ENCODE assay signal across 21 mouse cellular contexts in genomic region chr2:85194566-85194965, GRCm38 (mm10). TPM values are rescaled to one million over a fixed set of nuclear protein-coding genes. Genes with fewer than 3 reads are reported as not detected.
DNase-seq lines count a peak whose midpoint lies in the region; ATAC-seq lines count a peak whose summit lies in the region.
"Had no signal": no experiment of that assay in that cellular context is flagged by ENCODE, and none has a peak within 500 bp of the region (broad histone marks: within the 10 kb centered on the region; RNA-seq: fewer than 3 reads in every experiment).

No protein-coding gene starts in this region.

- peak; percentile 26; the same call in 1 of the 2 replicates for ATAC-seq in megakaryocyte progenitor cell, adult 5-6 weeks (replicated peaks; ENCODE audit: poor library complexity)
- ATAC-seq: inflammation-experienced regulatory T-cells, adult 6 months; midbrain, embryonic 16.5 days had no signal

- intact Hi-C loops in left cerebral cortex, postnatal 10 days (cut with DNase I): no loop called here

- peak; percentile 35 for DNase-seq in left cerebral cortex, adult 11 months (ENCODE audit: low spot score)
- DNase-seq in left cerebral cortex, postnatal 10 days (ENCODE audit: extremely low spot score in 1 of 2, low spot score in 2 of 2): no peak
- DNase-seq in right cerebral cortex, postnatal 14 days: peak; percentile 12
- DNase-seq in right cerebral cortex, postnatal 25 days: no peak
- DNase-seq in ovary, postnatal 36 days (ENCODE audit: low spot score): no peak
- DNase-seq: adrenal gland, postnatal 25 days; B cell, adult 2 months; cerebellum, adult 18-20 months; cerebellum, postnatal 10 days; heart, postnatal 14 days; kidney, adult 11 months; kidney, postnatal 14 days; lung, embryonic 14.5 days; lung, postnatal 14 days had no signal

RNA-seq across cellular contexts. Expression of gene Lrrc55, which starts 2.4 kb away (rescaled TPM):
- total RNA-seq in left cerebral cortex, postnatal 10 days (2021): 10 to 100 TPM; 55.1 to 56.6 TPM
- not detected in 2 replicates for total RNA-seq in megakaryocyte progenitor cell, adult 5-6 weeks (2015)
- total RNA-seq in megakaryocyte progenitor cell, adult 5-6 weeks (2017): not detected in 2 replicates
- total RNA-seq: common myeloid progenitor, adult 5-6 weeks; liver, adult 2 months; megakaryocyte, adult 5-6 weeks; neutrophil, adult 5-6 weeks had no signal

RNA-seq across cellular contexts. Expression of gene Aplnr, which starts 58.5 kb away (rescaled TPM):
- 10 to 100 TPM; 11.5 to 19.2 TPM for total RNA-seq in left cerebral cortex, postnatal 10 days (2021)
- 0.02 and 0.05 TPM in 2 replicates for total RNA-seq in megakaryocyte progenitor cell, adult 5-6 weeks (2015)
- total RNA-seq in megakaryocyte progenitor cell, adult 5-6 weeks (2017): 0.12 TPM in 1 of 2 replicates, not detected in the other

Comparison
In these comparisons a context has a peak if more than half of its experiments do, and no peak if none do; other contexts are left out.
1. DNase-seq: peak in left cerebral cortex, adult 11 months (single experiment) and right cerebral cortex, postnatal 14 days (single experiment); none in left cerebral cortex, postnatal 10 days (0 of 2), right cerebral cortex, postnatal 25 days (single experiment) and ovary, postnatal 36 days (single experiment).
2. RNA of gene Lrrc55, which starts 2.4 kb away (total RNA-seq): 55.1 to 56.6 TPM in left cerebral cortex, postnatal 10 days; not detected in megakaryocyte progenitor cell, adult 5-6 weeks; every median in the first group is over 10 times any median in the second.
3. RNA of gene Aplnr, which starts 58.5 kb away (total RNA-seq): 11.5 to 19.2 TPM in left cerebral cortex, postnatal 10 days; 0.02 to 0.12 TPM in megakaryocyte progenitor cell, adult 5-6 weeks; every median in the first group is over 10 times any median in the second.